Mouse (Mus musculus): ENCODE data around the gene Gbp2. TPM values are rescaled to one million over a fixed set of nuclear protein-coding genes. Genes with fewer than 3 reads are reported as not detected.

The Gbp2 gene
- 0.06 and 0.10 TPM in 2 replicates for polyA plus RNA-seq (2016; fragmentation: Nextera tagmentation; extraction: Ambion mirVana)

DNA sequence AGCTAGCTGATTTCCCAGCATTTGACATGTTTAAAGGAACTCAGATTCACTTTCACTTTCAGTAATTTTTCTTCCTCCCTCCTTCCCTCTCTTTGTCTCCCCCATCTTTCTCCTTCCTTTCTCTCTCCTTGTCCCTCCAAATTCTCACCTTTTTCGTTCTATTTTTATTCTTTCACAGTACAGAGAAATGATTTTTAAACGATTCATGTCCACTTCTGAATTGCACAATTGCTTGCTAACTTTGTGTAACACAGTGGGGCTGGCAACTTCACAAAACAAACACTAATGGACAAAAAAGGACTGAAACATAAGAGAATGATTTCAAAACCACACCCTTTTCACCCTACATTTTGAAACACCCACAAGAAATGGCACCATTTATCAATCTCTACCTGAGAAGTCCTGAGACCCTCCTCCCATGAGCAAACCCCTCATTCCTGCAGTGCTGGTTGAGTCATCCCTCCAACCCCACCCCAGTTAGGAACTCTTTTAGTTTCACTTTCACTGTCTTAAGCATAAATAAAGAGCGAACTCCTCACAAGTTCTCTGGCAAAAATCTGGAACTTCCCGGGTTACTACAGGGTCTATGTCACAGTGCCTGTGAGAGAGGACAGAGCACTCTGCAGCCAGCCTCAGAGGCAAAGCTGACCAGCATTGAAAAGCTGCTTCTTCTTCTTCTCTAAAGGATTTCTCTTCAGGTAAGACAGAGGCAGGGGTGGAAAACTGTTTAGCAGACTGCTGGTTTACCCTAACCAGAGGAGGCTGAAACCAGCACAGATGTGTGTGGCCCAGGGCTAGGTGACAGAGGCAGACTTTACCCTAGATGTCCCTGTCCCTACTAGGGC is at the start of gene Gbp2:
Gbp2 (plus strand) TSS at position 492 of the 845 bp plus-strand sequence.
- DNase-seq (ENCODE audit: low spot score), result no peak
- Histone ChIP-seq H3K27me3 (replicated peaks; ENCODE audit: low read depth, poor library complexity, severe bottlenecking) (no peaks in the 10 kb centered on the region), H3K27ac (replicated peaks) (no peak within 1 kb of the TSS), H3K36me3 (replicated peaks) (no peaks in the 10 kb centered on the region), H3K9me3 (no peaks in the 10 kb centered on the region), H3K4me1 (no peaks in the 10 kb centered on the region), H3K4me3 (no peak within 1 kb of the TSS)
- 79% methylated on average over 4 of the region's 4 CpGs for WGBS

DNA sequence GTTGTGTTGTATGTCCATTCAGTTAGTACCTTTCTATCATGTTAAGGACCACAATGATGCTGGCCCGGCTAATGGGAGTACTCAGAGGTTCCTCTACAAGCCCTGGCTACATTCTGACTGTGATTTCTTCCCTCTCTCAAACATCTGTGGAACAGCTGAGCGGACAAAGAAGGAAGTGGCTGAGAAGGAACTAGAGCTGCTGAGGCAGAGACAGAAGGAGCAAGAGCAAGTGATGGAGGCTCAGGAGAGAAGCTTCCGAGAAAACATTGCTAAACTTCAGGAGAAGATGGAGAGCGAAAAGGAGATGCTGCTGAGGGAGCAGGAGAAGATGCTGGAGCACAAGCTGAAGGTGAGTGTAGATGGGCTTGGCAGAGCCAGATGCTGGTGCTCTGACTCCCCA is 49.7 kb upstream of the Gbp2 start:
- no peaks in the 10 kb centered on the region for H3K9me3 ChIP-seq
- H3K4me3 ChIP-seq, result no peak overlapping the region
- no peak for DNase-seq (ENCODE audit: low spot score)
- no peaks in the 10 kb centered on the region for H3K27me3 ChIP-seq (replicated peaks; ENCODE audit: low read depth, poor library complexity, severe bottlenecking)
- H3K36me3 ChIP-seq (replicated peaks), result no peaks in the 10 kb centered on the region
- no peak overlapping the region for H3K27ac ChIP-seq (replicated peaks)
- no peaks in the 10 kb centered on the region for H3K4me1 ChIP-seq
- 91% methylated on average over 4 of the region's 4 CpGs for WGBS

DNA sequence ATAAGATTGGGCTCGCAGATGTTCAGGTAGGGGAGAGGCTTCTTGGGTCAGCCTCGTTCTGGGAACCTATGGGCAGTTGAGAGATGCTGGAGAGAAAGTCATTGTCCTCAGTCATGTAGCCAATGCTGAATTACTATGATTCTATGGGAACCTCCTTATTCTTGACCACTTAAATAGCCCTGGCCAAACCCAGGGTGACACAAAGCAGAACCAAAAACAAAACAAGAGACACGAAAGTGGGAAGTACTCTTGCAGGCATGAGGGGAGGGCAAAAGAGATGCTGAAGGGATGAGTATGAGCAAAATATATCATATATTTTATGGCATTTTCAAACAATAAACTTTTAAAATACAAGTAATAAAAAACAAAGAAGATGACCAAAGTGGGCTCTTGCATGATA is 43.3 kb upstream of the Gbp2 start:
- Histone ChIP-seq H3K36me3 (replicated peaks) (no peaks in the 10 kb centered on the region), H3K9me3 (no peaks in the 10 kb centered on the region), H3K27me3 (replicated peaks; ENCODE audit: low read depth, poor library complexity, severe bottlenecking) (no peaks in the 10 kb centered on the region), H3K4me3 (no peak overlapping the region), H3K4me1 (no peaks in the 10 kb centered on the region), H3K27ac (replicated peaks) (no peak overlapping the region)
- WGBS, result 91% methylated on average over 3 of the region's 3 CpGs
- no peak for DNase-seq (ENCODE audit: low spot score)

DNA sequence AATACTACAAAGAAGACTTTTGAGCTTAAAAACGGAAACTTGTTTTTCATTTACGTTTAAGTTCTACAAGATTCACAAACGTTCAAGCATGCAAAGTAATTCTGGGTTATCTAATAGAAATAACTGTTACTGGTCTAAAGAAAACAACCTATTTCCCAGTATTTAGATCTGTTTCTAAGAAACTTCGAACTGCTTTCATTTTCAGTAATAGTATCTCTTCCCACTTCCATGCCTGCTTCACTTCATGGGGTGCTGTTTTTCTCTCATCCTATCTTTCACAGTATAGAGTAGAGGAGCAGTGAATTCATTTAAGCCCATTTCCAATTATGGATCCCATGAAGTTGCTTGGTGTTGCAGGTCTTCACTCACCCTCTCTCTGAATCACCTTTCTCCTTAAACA is 42.1 kb upstream of the Gbp2 start:
- H3K27ac ChIP-seq (replicated peaks), result no peak overlapping the region
- no peaks in the 10 kb centered on the region for H3K9me3 ChIP-seq
- whole genome bisulfite sequencing, result 88% methylated on average over 4 of the region's 4 CpGs
- H3K4me1 ChIP-seq, result no peaks in the 10 kb centered on the region
- no peak for DNase-seq (ENCODE audit: low spot score)
- H3K36me3 ChIP-seq (replicated peaks), result no peaks in the 10 kb centered on the region
- H3K4me3 ChIP-seq, result no peak overlapping the region
- no peaks in the 10 kb centered on the region for H3K27me3 ChIP-seq (replicated peaks; ENCODE audit: low read depth, poor library complexity, severe bottlenecking)

DNA sequence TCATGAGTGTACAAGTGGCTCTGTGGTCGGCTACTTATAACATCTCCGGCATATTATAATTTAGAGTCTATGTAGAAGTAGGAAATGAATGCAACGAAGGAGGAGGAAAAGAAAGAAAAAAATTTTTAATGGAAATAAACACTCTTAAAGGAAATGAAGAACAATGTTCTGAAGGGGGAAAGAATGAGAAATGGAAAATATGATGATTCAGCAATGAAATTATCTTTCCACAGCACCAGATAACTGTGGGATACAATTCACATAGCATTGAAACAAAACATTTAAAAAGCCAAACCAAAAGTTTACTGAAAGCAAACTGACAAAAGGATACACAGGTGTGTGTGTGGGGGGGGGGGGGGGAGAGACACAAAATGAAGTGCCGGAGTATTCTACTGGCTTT is 37.3 kb upstream of the Gbp2 start:
- H3K9me3 ChIP-seq, result no peaks in the 10 kb centered on the region
- H3K4me1 ChIP-seq, result no peaks in the 10 kb centered on the region
- no peaks in the 10 kb centered on the region for H3K36me3 ChIP-seq (replicated peaks)
- no peak overlapping the region for H3K4me3 ChIP-seq
- no peak overlapping the region for H3K27ac ChIP-seq (replicated peaks)
- no peak for DNase-seq (ENCODE audit: low spot score)
- 93% methylated on average over 4 of the region's 4 CpGs for WGBS
- H3K27me3 ChIP-seq (replicated peaks; ENCODE audit: low read depth, poor library complexity, severe bottlenecking), result no peaks in the 10 kb centered on the region

- DNase-seq (ENCODE audit: low spot score), result no peak
- no peaks in the 10 kb centered on the region for H3K9me3 ChIP-seq
- H3K4me3 ChIP-seq, result no peak overlapping the region
Measured at GRCm38 (mm10) chr3:142587386-142587785, 33.0 kb upstream of the Gbp2 start.

DNA sequence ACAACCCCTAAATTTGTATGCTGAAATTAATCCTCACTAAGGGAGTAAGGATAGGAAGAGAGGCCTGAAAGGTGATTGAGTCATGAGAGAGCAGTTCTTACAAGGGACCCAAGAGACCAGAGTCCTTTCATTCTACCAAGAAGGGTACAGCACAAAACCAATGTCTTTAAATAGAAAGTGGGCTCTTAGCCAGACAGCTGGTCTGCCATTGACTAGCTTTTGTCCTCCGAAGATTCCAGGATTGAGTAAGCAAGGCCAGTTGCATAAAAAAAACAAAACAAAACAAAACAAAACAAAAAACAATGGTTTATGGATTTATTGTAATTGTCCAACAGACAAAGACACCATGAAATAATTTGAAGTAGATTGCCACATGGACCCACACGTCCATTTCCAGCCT is 31.5 kb upstream of the Gbp2 start:
- no peaks in the 10 kb centered on the region for H3K36me3 ChIP-seq (replicated peaks)
- H3K9me3 ChIP-seq, result no peaks in the 10 kb centered on the region
- no peaks in the 10 kb centered on the region for H3K27me3 ChIP-seq (replicated peaks; ENCODE audit: low read depth, poor library complexity, severe bottlenecking)
- H3K4me3 ChIP-seq, result no peak overlapping the region
- no peak overlapping the region for H3K27ac ChIP-seq (replicated peaks)
- no peak for DNase-seq (ENCODE audit: low spot score)
- WGBS, result 84% methylated on average over 2 of the region's 2 CpGs
- H3K4me1 ChIP-seq, result no peaks in the 10 kb centered on the region

More at GRCm38 (mm10) chr3:142587386-142587785, 33.0 kb upstream of the Gbp2 start:
- no peaks in the 10 kb centered on the region for H3K27me3 ChIP-seq (replicated peaks; ENCODE audit: low read depth, poor library complexity, severe bottlenecking)
- H3K36me3 ChIP-seq (replicated peaks), result no peaks in the 10 kb centered on the region
- H3K27ac ChIP-seq (replicated peaks), result no peak overlapping the region
- no peaks in the 10 kb centered on the region for H3K4me1 ChIP-seq

GRCm38 (mm10) chr3:142590431-142591067 is 29.9 kb upstream of the Gbp2 start:
- 85% methylated on average over 4 of the region's 4 CpGs for WGBS
- no peak overlapping the region for H3K27ac ChIP-seq (replicated peaks)
- no peak for DNase-seq (ENCODE audit: low spot score)
- no peaks in the 10 kb centered on the region for H3K4me1 ChIP-seq
- no peaks in the 10 kb centered on the region for H3K9me3 ChIP-seq
- no peak overlapping the region for H3K4me3 ChIP-seq
- no peaks in the 10 kb centered on the region for H3K27me3 ChIP-seq (replicated peaks; ENCODE audit: low read depth, poor library complexity, severe bottlenecking)
- H3K36me3 ChIP-seq (replicated peaks), result no peaks in the 10 kb centered on the region

GRCm38 (mm10) chr3:142594547-142594946 is 25.9 kb upstream of the Gbp2 start, which contains the start of gene Gbp2b:
Gbp2b (plus strand) TSS chr3:142594847.
- Histone ChIP-seq H3K4me1 (no peaks in the 10 kb centered on the region), H3K4me3 (no peak within 1 kb of the TSS), H3K27ac (replicated peaks) (no peak within 1 kb of the TSS), H3K27me3 (replicated peaks; ENCODE audit: low read depth, poor library complexity, severe bottlenecking) (no peaks in the 10 kb centered on the region), H3K9me3 (no peaks in the 10 kb centered on the region), H3K36me3 (replicated peaks) (no peaks in the 10 kb centered on the region)
- DNase-seq (ENCODE audit: low spot score), result no peak
- WGBS, result 85% methylated on average over 1 of the region's 1 CpGs

DNA sequence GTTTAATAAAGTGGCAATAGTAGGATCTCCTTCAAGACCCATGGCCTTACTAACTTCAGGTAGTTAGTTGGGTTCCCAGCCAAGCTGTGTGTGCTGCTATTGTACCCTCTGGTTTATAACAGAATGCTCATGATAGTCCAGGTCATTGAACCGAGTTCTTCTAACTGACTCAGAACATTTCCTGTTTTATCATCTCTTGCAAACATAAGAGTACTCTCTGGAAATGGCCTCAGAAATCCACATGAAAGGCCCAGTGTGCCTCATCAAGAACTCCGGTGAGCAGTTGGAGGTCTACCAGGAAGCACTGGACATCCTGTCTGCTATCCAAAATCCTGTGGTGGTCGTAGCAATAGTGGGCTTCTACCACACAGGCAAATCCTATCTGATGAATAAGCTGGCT is 22.5 kb upstream of the Gbp2 start:
- no peak for DNase-seq (ENCODE audit: low spot score)
- Histone ChIP-seq H3K4me1 (no peaks in the 10 kb centered on the region), H3K4me3 (no peak overlapping the region), H3K27me3 (replicated peaks; ENCODE audit: low read depth, poor library complexity, severe bottlenecking) (no peaks in the 10 kb centered on the region), H3K36me3 (replicated peaks) (no peaks in the 10 kb centered on the region), H3K27ac (replicated peaks) (no peak overlapping the region), H3K9me3 (no peaks in the 10 kb centered on the region)
- WGBS, result 82% methylated on average over 3 of the region's 3 CpGs

- no peaks in the 10 kb centered on the region for H3K9me3 ChIP-seq
- no peaks in the 10 kb centered on the region for H3K27me3 ChIP-seq (replicated peaks; ENCODE audit: low read depth, poor library complexity, severe bottlenecking)
- H3K4me3 ChIP-seq, result no peak overlapping the region
- no peaks in the 10 kb centered on the region for H3K36me3 ChIP-seq (replicated peaks)
- no peak overlapping the region for H3K27ac ChIP-seq (replicated peaks)
- DNase-seq (ENCODE audit: low spot score), result no peak
- H3K4me1 ChIP-seq, result no peaks in the 10 kb centered on the region
Measured at GRCm38 (mm10) chr3:142601675-142602074, 18.7 kb upstream of the Gbp2 start.

GRCm38 (mm10) chr3:142618658-142619057 is 1.7 kb upstream of the Gbp2 start:
- no peak overlapping the region for H3K27ac ChIP-seq (replicated peaks)
- no peaks in the 10 kb centered on the region for H3K36me3 ChIP-seq (replicated peaks)
- no peaks in the 10 kb centered on the region for H3K27me3 ChIP-seq (replicated peaks; ENCODE audit: low read depth, poor library complexity, severe bottlenecking)
- no peak overlapping the region for H3K4me3 ChIP-seq
- DNase-seq (ENCODE audit: low spot score), result no peak
- no peaks in the 10 kb centered on the region for H3K4me1 ChIP-seq
- no peaks in the 10 kb centered on the region for H3K9me3 ChIP-seq
- WGBS, result 68% methylated on average over 3 of the region's 3 CpGs

- H3K4me3 ChIP-seq, result no peak overlapping the region
- no peaks in the 10 kb centered on the region for H3K9me3 ChIP-seq
- no peaks in the 10 kb centered on the region for H3K36me3 ChIP-seq (replicated peaks)
- H3K27me3 ChIP-seq (replicated peaks; ENCODE audit: low read depth, poor library complexity, severe bottlenecking), result no peaks in the 10 kb centered on the region
- H3K27ac ChIP-seq (replicated peaks), result no peak overlapping the region
- 40% methylated on average over 1 of the region's 1 CpGs for WGBS
- H3K4me1 ChIP-seq, result no peaks in the 10 kb centered on the region
- no peak for DNase-seq (ENCODE audit: low spot score)
Measured at GRCm38 (mm10) chr3:142619606-142620005, 796 bp upstream of the Gbp2 start.

Measured in embryonic facial prominence, embryonic 10.5 days (tissue).